Mouse (Mus musculus): Measurements from ENCODE around the gene Palld. TPM values are rescaled to one million over a fixed set of nuclear protein-coding genes. Genes with fewer than 3 reads are reported as not detected.
A peak's percentile ranks its signal among the peaks of the same experiment; 100 is the strongest.

Gene Palld
- total and polyA plus RNA-seq, 3 experiments: 0.33 TPM; not detected in 2

- ATAC-seq (ENCODE audit: extremely low read depth, insufficient number of reproducible peaks, low FRiP score, poor library complexity, severe bottlenecking) (no peak), DNase-seq (ENCODE audit: low spot score) (no peak)
- Histone ChIP-seq H3K9me3 (replicated peaks) (no peaks in the 10 kb centered on the region), H3K36me3 (replicated peaks) (no peaks in the 10 kb centered on the region), H3K4me1 (ENCODE audit: insufficient read depth, low read depth, low read length) (no peaks in the 10 kb centered on the region), H3K4me3 (ENCODE audit: low read depth, low read length) (no peak overlapping the region), H3K27me3 (ENCODE audit: insufficient read depth, low read length) (peaks cover 11% of the 10 kb centered on the region)
- TF ChIP-seq TAL1 (conservative IDR thresholded peaks at IDR 0.05; ENCODE audit: low read depth, low read length) (no peak), CTCF (IDR thresholded peaks at IDR 0.05; ENCODE audit: low read depth, low read length) (no peak), GATA2 (IDR thresholded peaks at IDR 0.05; ENCODE audit: borderline replicate concordance, low read depth, low read length) (no peak), POLR2AphosphoS5 (IDR thresholded peaks at IDR 0.05; ENCODE audit: insufficient replicate concordance, low read depth, low read length) (no peak), GATA1 (IDR thresholded peaks at IDR 0.05; ENCODE audit: borderline replicate concordance, low read length) (no peak)
These were observed 316.0 kb downstream of the Palld start for GRCm38 (mm10) chr8:61586529-61586928.

GRCm38 (mm10) chr8:61585746-61586145, 316.7 kb downstream of the Palld start:
- ATAC-seq (ENCODE audit: extremely low read depth, insufficient number of reproducible peaks, low FRiP score, poor library complexity, severe bottlenecking) (no peak), DNase-seq (ENCODE audit: low spot score) (no peak)
- H3K9me3 ChIP-seq (replicated peaks): no peaks in the 10 kb centered on the region
- peaks cover 7% of the 10 kb centered on the region for H3K27me3 ChIP-seq (ENCODE audit: insufficient read depth, low read length)
- TF ChIP-seq CTCF (IDR thresholded peaks at IDR 0.05; ENCODE audit: low read depth, low read length) (no peak), GATA2 (IDR thresholded peaks at IDR 0.05; ENCODE audit: borderline replicate concordance, low read depth, low read length) (no peak), GATA1 (IDR thresholded peaks at IDR 0.05; ENCODE audit: borderline replicate concordance, low read length) (no peak), TAL1 (conservative IDR thresholded peaks at IDR 0.05; ENCODE audit: low read depth, low read length) (no peak), POLR2AphosphoS5 (IDR thresholded peaks at IDR 0.05; ENCODE audit: insufficient replicate concordance, low read depth, low read length) (no peak)
- no peaks in the 10 kb centered on the region for H3K36me3 ChIP-seq (replicated peaks)
- no peak overlapping the region for H3K4me3 ChIP-seq (ENCODE audit: low read depth, low read length)
- no peaks in the 10 kb centered on the region for H3K4me1 ChIP-seq (ENCODE audit: insufficient read depth, low read depth, low read length)

GRCm38 (mm10) chr8:61584714-61585383, 317.6 kb downstream of the Palld start:
- no peak for DNase-seq (ENCODE audit: low spot score)
- no peaks in the 10 kb centered on the region for H3K4me1 ChIP-seq (ENCODE audit: insufficient read depth, low read depth, low read length)
- no peaks in the 10 kb centered on the region for H3K36me3 ChIP-seq (replicated peaks)
- ATAC-seq (ENCODE audit: extremely low read depth, insufficient number of reproducible peaks, low FRiP score, poor library complexity, severe bottlenecking): peak; percentile 34; the same call in 1 of the 2 replicates
- peaks cover 3% of the 10 kb centered on the region; the same call in 1 of the 2 replicates for H3K27me3 ChIP-seq (ENCODE audit: insufficient read depth, low read length)
- TF ChIP-seq GATA1 (IDR thresholded peaks at IDR 0.05; ENCODE audit: borderline replicate concordance, low read length) (no peak), GATA2 (IDR thresholded peaks at IDR 0.05; ENCODE audit: borderline replicate concordance, low read depth, low read length) (no peak), TAL1 (conservative IDR thresholded peaks at IDR 0.05; ENCODE audit: low read depth, low read length) (no peak)
- H3K4me3 ChIP-seq (ENCODE audit: low read depth, low read length): no peak overlapping the region
- no peaks in the 10 kb centered on the region for H3K9me3 ChIP-seq (replicated peaks)

GRCm38 (mm10) chr8:61582547-61582946, 319.9 kb downstream of the Palld start:
- TF ChIP-seq GATA1 (IDR thresholded peaks at IDR 0.05; ENCODE audit: borderline replicate concordance, low read length) (no peak), GATA2 (IDR thresholded peaks at IDR 0.05; ENCODE audit: borderline replicate concordance, low read depth, low read length) (no peak), TAL1 (conservative IDR thresholded peaks at IDR 0.05; ENCODE audit: low read depth, low read length) (no peak), CTCF (IDR thresholded peaks at IDR 0.05; ENCODE audit: low read depth, low read length) (no peak), POLR2AphosphoS5 (IDR thresholded peaks at IDR 0.05; ENCODE audit: insufficient replicate concordance, low read depth, low read length) (no peak)
- Histone ChIP-seq H3K27me3 (ENCODE audit: insufficient read depth, low read length) (peaks cover 4% of the 10 kb centered on the region; the same call in 1 of the 2 replicates), H3K9me3 (replicated peaks) (no peaks in the 10 kb centered on the region), H3K4me1 (ENCODE audit: insufficient read depth, low read depth, low read length) (no peaks in the 10 kb centered on the region), H3K4me3 (ENCODE audit: low read depth, low read length) (no peak overlapping the region), H3K36me3 (replicated peaks) (no peaks in the 10 kb centered on the region)
- DNase-seq (ENCODE audit: low spot score) (no peak), ATAC-seq (ENCODE audit: extremely low read depth, insufficient number of reproducible peaks, low FRiP score, poor library complexity, severe bottlenecking) (no peak)

- no peak for ATAC-seq (ENCODE audit: extremely low read depth, insufficient number of reproducible peaks, low FRiP score, poor library complexity, severe bottlenecking)
These were observed 321.2 kb downstream of the Palld start for GRCm38 (mm10) chr8:61581259-61581658.

GRCm38 (mm10) chr8:61579831-61580230, 322.7 kb downstream of the Palld start:
- Histone ChIP-seq H3K4me3 (ENCODE audit: low read depth, low read length) (no peak overlapping the region), H3K36me3 (replicated peaks) (no peaks in the 10 kb centered on the region), H3K9me3 (replicated peaks) (no peaks in the 10 kb centered on the region), H3K4me1 (ENCODE audit: insufficient read depth, low read depth, low read length) (no peaks in the 10 kb centered on the region), H3K27me3 (ENCODE audit: insufficient read depth, low read length) (0 out of 2 replicates have a peak, but pooled peaks cover 3% of the 10 kb centered on the region)
- TF ChIP-seq GATA2 (IDR thresholded peaks at IDR 0.05; ENCODE audit: borderline replicate concordance, low read depth, low read length) (no peak), TAL1 (conservative IDR thresholded peaks at IDR 0.05; ENCODE audit: low read depth, low read length) (no peak), CTCF (IDR thresholded peaks at IDR 0.05; ENCODE audit: low read depth, low read length) (no peak), POLR2AphosphoS5 (IDR thresholded peaks at IDR 0.05; ENCODE audit: insufficient replicate concordance, low read depth, low read length) (no peak), GATA1 (IDR thresholded peaks at IDR 0.05; ENCODE audit: borderline replicate concordance, low read length) (no peak)
- ATAC-seq (ENCODE audit: extremely low read depth, insufficient number of reproducible peaks, low FRiP score, poor library complexity, severe bottlenecking) (no peak), DNase-seq (ENCODE audit: low spot score) (no peak)

More at GRCm38 (mm10) chr8:61581259-61581658, 321.2 kb downstream of the Palld start:
- DNase-seq (ENCODE audit: low spot score): no peak
- Histone ChIP-seq H3K27me3 (ENCODE audit: insufficient read depth, low read length) (peaks cover 3% of the 10 kb centered on the region; the same call in 1 of the 2 replicates), H3K4me1 (ENCODE audit: insufficient read depth, low read depth, low read length) (no peaks in the 10 kb centered on the region), H3K36me3 (replicated peaks) (no peaks in the 10 kb centered on the region), H3K9me3 (replicated peaks) (no peaks in the 10 kb centered on the region), H3K4me3 (ENCODE audit: low read depth, low read length) (no peak overlapping the region)
- TF ChIP-seq GATA1 (IDR thresholded peaks at IDR 0.05; ENCODE audit: borderline replicate concordance, low read length): no peak
- TF ChIP-seq CTCF (IDR thresholded peaks at IDR 0.05; ENCODE audit: low read depth, low read length): no peak
- no peak for TF ChIP-seq TAL1 (conservative IDR thresholded peaks at IDR 0.05; ENCODE audit: low read depth, low read length)
- TF ChIP-seq GATA2 (IDR thresholded peaks at IDR 0.05; ENCODE audit: borderline replicate concordance, low read depth, low read length): no peak
- TF ChIP-seq POLR2AphosphoS5 (IDR thresholded peaks at IDR 0.05; ENCODE audit: insufficient replicate concordance, low read depth, low read length): no peak
